18 mouse cellular contexts compared by ENCODE assay signal in the genomic region with DNA sequence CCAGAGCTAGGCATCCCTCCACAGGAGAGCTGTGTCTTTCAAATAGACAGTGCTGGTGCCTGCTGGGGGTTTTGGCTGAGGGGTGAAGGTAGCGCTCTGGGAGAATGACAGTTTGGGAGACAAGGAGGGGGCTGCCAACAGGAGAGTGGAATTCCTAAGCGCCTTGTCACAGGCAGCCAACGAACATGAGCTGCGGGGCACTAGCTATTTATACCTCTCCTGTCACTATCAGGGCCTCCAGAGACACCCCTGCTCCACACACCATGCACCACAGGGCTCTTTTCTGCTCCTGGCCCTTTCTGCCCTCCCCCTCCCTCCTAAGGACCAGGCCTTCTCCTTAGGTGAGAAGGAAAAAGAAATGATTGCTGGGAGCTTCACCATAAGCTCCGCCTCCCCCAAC. TPM values are rescaled to one million over a fixed set of nuclear protein-coding genes. Genes with fewer than 3 reads are reported as not detected.
DNase-seq lines count a peak whose midpoint lies in the region; ATAC-seq and TF ChIP-seq lines count a peak whose summit lies in the region.
"Had no signal": no experiment of that assay in that cellular context is flagged by ENCODE, and none has a peak within 500 bp of the region (broad histone marks: within the 10 kb centered on the region; RNA-seq: fewer than 3 reads in every experiment).

No protein-coding gene starts in this region.

- peaks cover 20% of the 10 kb centered on the region for H3K27me3 ChIP-seq in lung, embryonic 14.5 days (ENCODE audit: insufficient read depth, low read length)
- H3K27me3 ChIP-seq in heart, embryonic 15.5 days = no peaks in the 10 kb centered on the region
- peaks cover 42% of the 10 kb centered on the region for H3K27me3 ChIP-seq in intestine, postnatal 0 days (replicated peaks; ENCODE audit: control insufficient read depth, insufficient read depth, low read length)

- no peak overlapping the region for H3K4me2 ChIP-seq in lung, embryonic 14.5 days
- peak overlapping the region; percentile 74 for H3K4me2 ChIP-seq in heart, embryonic 15.5 days
- H3K4me2 ChIP-seq in intestine, postnatal 0 days (replicated peaks; ENCODE audit: low read depth) = no peak overlapping the region
- H3K4me2 ChIP-seq: forebrain, embryonic 15.5 days; hindbrain, embryonic 14.5 days had no signal

- H3K27ac ChIP-seq in lung, embryonic 14.5 days (ENCODE audit: low read depth) = peak overlapping the region; percentile 48; the same call in 1 of the 2 replicates
- peak overlapping the region; percentile 98 for H3K27ac ChIP-seq in heart, embryonic 15.5 days
- no peak overlapping the region for H3K27ac ChIP-seq in intestine, postnatal 0 days (ENCODE audit: low read depth, low read length)
- H3K27ac ChIP-seq: forebrain, embryonic 15.5 days; hindbrain, embryonic 14.5 days had no signal

- TF ChIP-seq CTCF in lung, embryonic 14.5 days (IDR thresholded peaks at IDR 0.05; ENCODE audit: low read depth) = no peak
- TF ChIP-seq CTCF in intestine, postnatal 0 days (IDR thresholded peaks at IDR 0.05; ENCODE audit: low read depth) = no peak

- peak; percentile 9 for DNase-seq in lung, embryonic 14.5 days
- no peak for DNase-seq in lung, postnatal 36 days
- peak; percentile 54 to 69 for DNase-seq in gastrocnemius, adult 8-10 months (ENCODE audit: low spot score in 2 of 2)
- no peak for DNase-seq in thymus, postnatal 0 days (ENCODE audit: low spot score)
- DNase-seq in adrenal gland, adult 8-10 months = no peak
- no peak for DNase-seq in ovary, postnatal 10 days (ENCODE audit: low spot score)
- DNase-seq: lung, postnatal 14 days; thymus, postnatal 25 days had no signal

- H3K4me3 ChIP-seq in lung, embryonic 14.5 days (ENCODE audit: low read depth, low read length) = no peak overlapping the region
- H3K4me3 ChIP-seq in heart, embryonic 15.5 days = no peak overlapping the region; the same call in 1 of the 2 replicates
- H3K4me3 ChIP-seq in intestine, postnatal 0 days (ENCODE audit: low read depth, low read length) = no peak overlapping the region
- H3K4me3 ChIP-seq: forebrain, embryonic 15.5 days had no signal

- H3K36me3 ChIP-seq in lung, embryonic 14.5 days (ENCODE audit: insufficient read depth) = no peaks in the 10 kb centered on the region
- H3K36me3 ChIP-seq in heart, embryonic 15.5 days = no peaks in the 10 kb centered on the region
- no peaks in the 10 kb centered on the region for H3K36me3 ChIP-seq in intestine, postnatal 0 days (ENCODE audit: control insufficient read depth, insufficient read depth)
- H3K36me3 ChIP-seq: forebrain, embryonic 15.5 days had no signal

- WGBS in lung, embryonic 14.5 days = 19% methylated on average over 5 of the region's 5 CpGs
- 21% methylated on average over 5 of the region's 5 CpGs for WGBS in heart, embryonic 15.5 days
- WGBS in intestine, postnatal 0 days = 53% methylated on average over 5 of the region's 5 CpGs

- ATAC-seq in lung, embryonic 14.5 days (ENCODE audit: insufficient read depth) = no peak
- ATAC-seq in heart, embryonic 15.5 days (replicated peaks; ENCODE audit: insufficient number of reproducible peaks, insufficient read depth, low FRiP score, low read depth) = peak; percentile 48
- ATAC-seq in intestine, postnatal 0 days = no peak
- ATAC-seq: forebrain, embryonic 15.5 days had no signal

- peaks cover 4% of the 10 kb centered on the region; the same call in 1 of the 2 replicates for H3K4me1 ChIP-seq in lung, embryonic 14.5 days (ENCODE audit: insufficient read depth)
- peaks cover 48% of the 10 kb centered on the region for H3K4me1 ChIP-seq in heart, embryonic 15.5 days (replicated peaks)
- no peaks in the 10 kb centered on the region for H3K4me1 ChIP-seq in intestine, postnatal 0 days (replicated peaks; ENCODE audit: control insufficient read depth, insufficient read depth, low read length)

- H3K9ac ChIP-seq in lung, embryonic 14.5 days = no peak overlapping the region
- peak overlapping the region; percentile 35; the same call in 1 of the 2 replicates for H3K9ac ChIP-seq in heart, embryonic 15.5 days
- no peak overlapping the region for H3K9ac ChIP-seq in intestine, postnatal 0 days (ENCODE audit: low read depth, low read length)
- H3K9ac ChIP-seq: forebrain, embryonic 15.5 days; hindbrain, embryonic 14.5 days had no signal

- no peaks in the 10 kb centered on the region for H3K9me3 ChIP-seq in lung, embryonic 14.5 days (ENCODE audit: low read depth, low read length)
- H3K9me3 ChIP-seq in heart, embryonic 15.5 days (replicated peaks) = no peaks in the 10 kb centered on the region
- H3K9me3 ChIP-seq in intestine, postnatal 0 days (ENCODE audit: control insufficient read depth) = no peaks in the 10 kb centered on the region
- H3K9me3 ChIP-seq: forebrain, embryonic 15.5 days had no signal

RNA-seq across cellular contexts. Expression of a gene that starts 1.6 kb away (rescaled TPM):
- polyA plus RNA-seq in lung, embryonic 14.5 days (2014; fragmentation: Nextera tagmentation; extraction: Ambion mirVana) = 8.8 and 10.1 TPM in 2 replicates
- 100 to 1,000 TPM; 357 to 417 (median 381) TPM for total RNA-seq in gastrocnemius, adult 8-10 months (2022)
- 39.1 and 43.9 TPM in 2 replicates for polyA plus RNA-seq in heart, embryonic 15.5 days (2015; fragmentation: Nextera tagmentation; extraction: Ambion mirVana)
- polyA plus RNA-seq in thymus, postnatal 0 days (2015; fragmentation: Nextera tagmentation; extraction: Ambion mirVana) = 0.17 and 0.35 TPM in 2 replicates
- polyA plus RNA-seq in intestine, postnatal 0 days (2015; fragmentation: Nextera tagmentation; extraction: Ambion mirVana) = 3.5 and 3.8 TPM in 2 replicates
- 1 to 10 TPM; 2.9 to 8.6 (median 5.2) TPM for total RNA-seq in adrenal gland, adult 8-10 months (2022)

RNA-seq across cellular contexts. Expression of a gene that starts 35.4 kb away (rescaled TPM):
- polyA plus RNA-seq in lung, embryonic 14.5 days (2014; fragmentation: Nextera tagmentation; extraction: Ambion mirVana) = 15.3 and 15.8 TPM in 2 replicates
- 10 to 100 TPM in 2 of 4 experiments, 1 to 10 TPM in 2; 9.0 to 12.0 (median 10.2) TPM for total RNA-seq in gastrocnemius, adult 8-10 months (2022)
- 19.1 and 22.1 TPM in 2 replicates for polyA plus RNA-seq in heart, embryonic 15.5 days (2015; fragmentation: Nextera tagmentation; extraction: Ambion mirVana)
- polyA plus RNA-seq in thymus, postnatal 0 days (2015; fragmentation: Nextera tagmentation; extraction: Ambion mirVana) = 1.8 and 2.5 TPM in 2 replicates
- polyA plus RNA-seq in intestine, postnatal 0 days (2015; fragmentation: Nextera tagmentation; extraction: Ambion mirVana) = 3.3 and 4.0 TPM in 2 replicates
- 10 to 100 TPM in 1 of 4 experiments, 1 to 10 TPM in 3; 4.4 to 13.1 (median 5.7) TPM for total RNA-seq in adrenal gland, adult 8-10 months (2022)

RNA-seq across cellular contexts. Expression of a gene that starts 36.0 kb away (rescaled TPM):
- polyA plus RNA-seq in lung, embryonic 14.5 days (2014; fragmentation: Nextera tagmentation; extraction: Ambion mirVana) = 182 and 184 TPM in 2 replicates
- 100 to 1,000 TPM; 116 to 127 (median 122) TPM for total RNA-seq in gastrocnemius, adult 8-10 months (2022)
- 187 and 202 TPM in 2 replicates for polyA plus RNA-seq in heart, embryonic 15.5 days (2015; fragmentation: Nextera tagmentation; extraction: Ambion mirVana)
- 381 and 416 TPM in 2 replicates for polyA plus RNA-seq in thymus, postnatal 0 days (2015; fragmentation: Nextera tagmentation; extraction: Ambion mirVana)
- polyA plus RNA-seq in intestine, postnatal 0 days (2015; fragmentation: Nextera tagmentation; extraction: Ambion mirVana) = 438 and 439 TPM in 2 replicates
- 100 to 1,000 TPM; 218 to 251 (median 230) TPM for total RNA-seq in adrenal gland, adult 8-10 months (2022)

RNA-seq across cellular contexts. Expression of a gene that starts 39.8 kb away (rescaled TPM):
- polyA plus RNA-seq in lung, embryonic 14.5 days (2014; fragmentation: Nextera tagmentation; extraction: Ambion mirVana) = not detected in 2 replicates
- total RNA-seq in gastrocnemius, adult 8-10 months (2022) = not detected
- not detected in 2 replicates for polyA plus RNA-seq in heart, embryonic 15.5 days (2015; fragmentation: Nextera tagmentation; extraction: Ambion mirVana)
- polyA plus RNA-seq in thymus, postnatal 0 days (2015; fragmentation: Nextera tagmentation; extraction: Ambion mirVana) = not detected in 2 replicates
- not detected in 2 replicates for polyA plus RNA-seq in intestine, postnatal 0 days (2015; fragmentation: Nextera tagmentation; extraction: Ambion mirVana)
- total RNA-seq in adrenal gland, adult 8-10 months (2022) = 1 to 10 TPM in 1 of 4 experiments, under 1 TPM in 2, not detected in 1; 0.38 to 1.5 (median 0.91) TPM
- total RNA-seq: layer of hippocampus, postnatal 10 days; liver, adult 2 months; midbrain, postnatal 0 days had no signal
- polyA plus RNA-seq: cortical plate, adult 2 months; forebrain, embryonic 15.5 days; hindbrain, embryonic 14.5 days; kidney, embryonic 14.5 days; liver, adult 2 months; spleen, adult 2 months had no signal

RNA-seq across cellular contexts. Expression of a gene that starts 43.2 kb away (rescaled TPM):
- 0.61 and 0.84 TPM in 2 replicates for polyA plus RNA-seq in lung, embryonic 14.5 days (2014; fragmentation: Nextera tagmentation; extraction: Ambion mirVana)
- under 1 TPM in 3 of 4 experiments, not detected in 1; 0.24 to 0.43 (median 0.31) TPM for total RNA-seq in gastrocnemius, adult 8-10 months (2022)
- polyA plus RNA-seq in heart, embryonic 15.5 days (2015; fragmentation: Nextera tagmentation; extraction: Ambion mirVana) = 0.55 and 0.70 TPM in 2 replicates
- polyA plus RNA-seq in thymus, postnatal 0 days (2015; fragmentation: Nextera tagmentation; extraction: Ambion mirVana) = 0.15 and 0.17 TPM in 2 replicates
- 0.13 and 0.21 TPM in 2 replicates for polyA plus RNA-seq in intestine, postnatal 0 days (2015; fragmentation: Nextera tagmentation; extraction: Ambion mirVana)
- not detected for total RNA-seq in adrenal gland, adult 8-10 months (2022)
- polyA plus RNA-seq: spleen, adult 2 months had no signal

Comparison
In these comparisons a context has a peak if more than half of its experiments do, and no peak if none do; other contexts are left out.
1. DNase-seq: peak in lung, embryonic 14.5 days (single experiment) and gastrocnemius, adult 8-10 months (2 of 2); none in lung, postnatal 36 days (single experiment), thymus, postnatal 0 days (single experiment), adrenal gland, adult 8-10 months (single experiment) and ovary, postnatal 10 days (single experiment).